Mouse (Mus musculus): ENCODE measurements around the gene Acvr2b. TPM values are rescaled to one million over a fixed set of nuclear protein-coding genes. Genes with fewer than 3 reads are reported as not detected.

Acvr2b gene
- polyA plus RNA-seq, 1 experiment from 2014 or later, result 48.6 TPM

DNA sequence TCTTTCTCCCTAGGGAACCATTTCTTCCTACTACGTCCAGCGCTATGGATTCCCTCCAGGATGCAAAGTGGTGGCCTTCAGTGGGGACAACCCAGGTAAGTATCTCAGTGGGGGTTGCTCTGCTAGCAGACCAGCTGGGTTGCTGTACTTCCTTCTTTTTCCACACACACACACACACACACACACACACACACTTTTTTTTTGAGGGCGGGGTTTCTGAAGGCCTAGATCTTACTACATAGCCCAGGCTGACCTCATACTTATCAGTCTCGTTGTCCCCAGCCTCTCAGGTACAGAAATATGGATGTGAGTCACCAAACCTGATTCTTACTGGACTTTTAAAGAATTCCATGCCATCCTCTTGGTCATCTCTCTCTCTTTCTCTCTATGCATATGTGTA, 23.7 kb upstream of the Acvr2b start:
- 92% methylated on average over 4 of the region's 4 CpGs for WGBS
- Histone ChIP-seq H3K4me1 (replicated peaks) (no peaks in the 10 kb centered on the region), H3K9me3 (no peaks in the 10 kb centered on the region), H3K4me2 (no peak overlapping the region), H3K27ac (no peak overlapping the region), H3K36me3 (no peaks in the 10 kb centered on the region), H3K9ac (no peak overlapping the region), H3K4me3 (no peak overlapping the region), H3K27me3 (no peaks in the 10 kb centered on the region)
- ATAC-seq (ENCODE audit: low FRiP score), result no peak

DNA sequence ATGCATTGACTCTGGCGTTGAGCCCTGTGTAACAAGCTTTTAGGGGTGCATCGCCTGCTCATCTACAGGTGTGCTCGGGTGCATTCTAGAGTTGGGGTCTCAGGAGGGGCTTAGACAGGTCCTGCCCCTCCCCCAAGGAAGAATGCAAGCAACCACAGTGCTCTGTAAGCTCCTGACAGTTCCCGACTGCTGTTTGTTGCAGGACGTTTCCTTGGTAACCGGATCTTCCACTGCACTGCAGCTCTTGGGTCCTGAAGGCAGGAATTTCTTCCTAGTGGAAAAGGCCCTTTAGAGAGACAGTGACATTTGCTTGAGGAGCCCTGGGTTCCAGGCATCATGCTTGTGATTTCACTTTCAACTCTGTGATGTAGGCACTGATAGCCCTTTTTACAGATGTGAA, 19.3 kb upstream of the Acvr2b start:
- 64% methylated on average over 6 of the region's 6 CpGs for WGBS

DNA sequence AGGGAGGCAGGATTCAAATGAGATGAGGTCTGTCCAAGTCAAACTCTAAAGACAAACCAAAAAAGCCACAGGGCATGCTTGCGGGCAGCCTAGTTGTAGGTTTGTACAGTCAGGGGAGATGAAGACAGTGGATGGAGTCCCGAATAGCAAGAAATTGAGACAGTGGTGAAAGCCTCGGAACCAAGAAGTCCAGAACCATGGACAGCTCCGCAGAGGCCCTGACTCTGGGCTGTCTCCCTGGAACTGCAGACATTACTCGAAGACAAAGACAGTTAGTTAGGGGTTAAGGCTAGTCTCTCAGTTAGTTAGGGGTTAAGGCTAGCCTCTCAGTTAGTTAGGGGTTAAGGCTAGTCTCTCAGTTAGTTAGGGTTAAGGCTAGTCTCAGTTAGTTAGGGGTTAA, 13.0 kb upstream of the Acvr2b start:
- no peak for ATAC-seq (ENCODE audit: low FRiP score)
- Histone ChIP-seq H3K27ac (no peak overlapping the region), H3K4me3 (no peak overlapping the region), H3K27me3 (no peaks in the 10 kb centered on the region), H3K4me1 (replicated peaks) (no peaks in the 10 kb centered on the region), H3K4me2 (no peak overlapping the region), H3K9ac (no peak overlapping the region), H3K9me3 (no peaks in the 10 kb centered on the region), H3K36me3 (no peaks in the 10 kb centered on the region)
- WGBS, result 63% methylated on average over 5 of the region's 5 CpGs

More for the DNA sequence above, 19.3 kb upstream of the Acvr2b start:
- Histone ChIP-seq H3K9me3 (no peaks in the 10 kb centered on the region), H3K27me3 (no peaks in the 10 kb centered on the region), H3K27ac (no peak overlapping the region), H3K4me3 (no peak overlapping the region), H3K4me1 (replicated peaks) (no peaks in the 10 kb centered on the region), H3K36me3 (no peaks in the 10 kb centered on the region), H3K4me2 (no peak overlapping the region), H3K9ac (no peak overlapping the region)
- ATAC-seq (ENCODE audit: low FRiP score), result no peak

DNA sequence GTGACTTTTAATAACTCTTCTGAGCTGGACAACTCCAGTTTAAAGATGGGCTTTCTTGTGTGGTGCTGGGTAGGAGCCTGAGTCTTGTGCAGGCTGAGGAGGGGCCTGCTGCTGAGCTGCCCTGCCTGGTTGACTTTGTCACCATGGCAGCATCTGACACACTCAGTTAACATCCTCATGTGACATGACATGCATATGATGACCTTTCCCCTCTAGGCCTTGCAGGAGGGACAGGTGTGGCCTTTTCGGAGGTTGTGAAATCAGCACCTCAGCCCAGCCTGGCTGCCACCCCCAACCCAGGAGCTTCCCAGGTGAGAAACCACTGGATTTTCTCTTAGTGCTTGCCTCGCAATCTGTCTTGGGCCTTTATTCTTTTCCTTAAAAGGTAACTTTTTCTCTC, 11.7 kb upstream of the Acvr2b start:
- no peaks in the 10 kb centered on the region for H3K36me3 ChIP-seq
- no peak overlapping the region for H3K9ac ChIP-seq
- ATAC-seq (ENCODE audit: low FRiP score), result no peak
- H3K4me3 ChIP-seq, result no peak overlapping the region
- no peaks in the 10 kb centered on the region for H3K4me1 ChIP-seq (replicated peaks)
- H3K27me3 ChIP-seq, result no peaks in the 10 kb centered on the region
- 89% methylated on average over 2 of the region's 2 CpGs for WGBS
- no peak overlapping the region for H3K27ac ChIP-seq
- H3K9me3 ChIP-seq, result no peaks in the 10 kb centered on the region
- H3K4me2 ChIP-seq, result no peak overlapping the region

DNA sequence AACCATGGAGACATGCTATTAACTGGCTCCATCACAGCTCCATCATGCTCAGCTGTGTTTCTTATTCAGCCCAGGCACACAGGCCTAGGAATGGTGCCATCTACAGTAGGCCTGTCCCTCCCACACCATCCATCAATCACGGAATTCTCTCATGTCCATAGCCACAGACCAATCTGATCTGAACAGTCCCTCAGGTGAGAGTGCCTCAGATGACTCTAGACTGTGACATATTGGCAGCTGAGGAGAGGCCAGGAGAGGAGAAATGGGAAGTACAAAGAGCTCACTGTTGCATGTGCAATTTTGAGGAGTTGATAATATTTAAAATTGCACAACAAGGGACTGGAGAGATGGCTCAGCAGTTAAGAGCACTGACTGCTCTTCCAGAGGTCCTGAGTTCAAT, 7.1 kb upstream of the Acvr2b start:
- WGBS, result 100% methylated on average over 1 of the region's 1 CpGs
- Histone ChIP-seq H3K36me3 (no peaks in the 10 kb centered on the region), H3K4me3 (no peak overlapping the region), H3K4me1 (replicated peaks) (no peaks in the 10 kb centered on the region), H3K27ac (no peak overlapping the region), H3K9me3 (no peaks in the 10 kb centered on the region), H3K9ac (no peak overlapping the region), H3K27me3 (no peaks in the 10 kb centered on the region), H3K4me2 (no peak overlapping the region)
- ATAC-seq (ENCODE audit: low FRiP score), result no peak

DNA sequence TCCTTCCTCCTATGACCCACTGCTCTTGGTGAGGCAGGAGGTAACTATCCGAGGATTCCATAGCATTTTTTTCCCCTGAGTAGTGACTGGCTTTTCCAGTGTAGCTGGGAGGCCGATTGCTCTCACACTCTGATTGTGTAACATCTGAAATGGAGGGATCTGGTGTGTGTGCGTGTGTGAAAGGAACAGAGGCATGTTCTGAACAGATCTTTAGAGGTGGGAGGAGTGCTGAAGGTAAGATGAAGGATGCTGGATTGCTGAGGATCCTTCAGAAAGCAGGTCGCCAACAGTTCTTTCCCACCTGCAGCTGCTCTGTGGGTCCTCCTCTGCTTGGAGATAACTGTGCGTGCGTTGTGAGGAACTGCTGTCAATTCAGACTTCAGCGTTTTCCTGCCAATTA, 567 bp upstream of the Acvr2b start:
- Histone ChIP-seq H3K36me3 (no peaks in the 10 kb centered on the region), H3K9me3 (no peaks in the 10 kb centered on the region), H3K4me3 (peak overlapping the region; percentile 96), H3K27ac (peak overlapping the region; percentile 99), H3K4me2 (peak overlapping the region; percentile 89), H3K27me3 (no peaks in the 10 kb centered on the region), H3K4me1 (replicated peaks) (peaks cover 39% of the 10 kb centered on the region), H3K9ac (peak overlapping the region; percentile 100)
- ATAC-seq (ENCODE audit: low FRiP score), result no peak; the same call in none of the 2 replicates
- WGBS, result 7% methylated on average over 7 of the region's 7 CpGs

DNA sequence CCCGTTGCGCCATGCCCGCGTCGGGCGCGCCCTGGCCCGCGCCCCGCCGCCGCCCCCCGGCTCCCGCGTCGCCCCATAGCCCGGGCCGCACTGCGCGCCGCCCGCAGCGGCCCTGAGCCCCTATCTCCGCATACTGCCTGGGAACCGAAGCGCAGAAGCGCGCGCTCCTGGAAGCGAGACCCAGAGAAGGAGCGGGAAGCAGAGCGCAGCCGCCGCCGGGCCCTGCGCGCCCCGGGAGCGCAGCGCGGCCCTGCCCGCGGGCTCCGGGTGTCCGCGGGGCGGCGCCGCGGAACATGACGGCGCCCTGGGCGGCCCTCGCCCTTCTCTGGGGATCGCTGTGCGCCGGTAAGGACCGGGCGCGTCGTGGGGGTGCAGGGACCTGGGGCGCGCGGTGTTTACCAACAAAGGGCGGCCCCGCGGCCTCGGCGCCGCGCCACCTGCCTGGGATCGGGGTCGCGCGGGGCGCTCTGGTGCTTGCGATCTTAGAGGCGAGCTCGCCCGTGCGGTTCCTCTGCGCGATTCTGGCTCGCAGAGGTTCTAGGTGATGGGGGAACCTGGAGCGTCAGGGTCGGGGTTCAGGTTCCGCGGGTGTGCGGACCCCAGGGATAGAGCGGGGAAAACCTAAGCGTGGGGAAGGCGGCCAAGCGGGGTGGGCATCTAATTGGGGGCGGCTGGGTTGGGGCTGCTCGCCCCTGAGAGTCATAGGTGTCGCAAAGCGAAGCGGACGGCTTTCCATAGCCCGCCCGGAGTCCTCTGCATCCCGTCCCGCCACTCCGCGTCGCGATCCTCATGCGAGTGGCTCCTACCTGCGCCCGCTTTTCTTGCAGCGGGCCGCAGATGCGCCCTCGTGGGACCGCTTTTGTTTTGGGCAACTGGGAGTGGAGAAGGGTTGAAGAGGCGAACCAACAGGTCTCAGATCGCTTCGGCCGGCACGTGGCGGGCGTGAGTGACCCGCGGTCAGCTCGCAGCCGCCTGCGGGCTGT, 626 bp downstream of the Acvr2b start:
- ATAC-seq (ENCODE audit: low FRiP score), result peak; percentile 75
- Histone ChIP-seq H3K27me3 (no peaks in the 10 kb centered on the region), H3K36me3 (no peaks in the 10 kb centered on the region), H3K27ac (peak overlapping the region; percentile 99), H3K9me3 (no peaks in the 10 kb centered on the region), H3K9ac (peak overlapping the region; percentile 100), H3K4me2 (peak overlapping the region; percentile 89), H3K4me1 (replicated peaks) (peaks cover 49% of the 10 kb centered on the region), H3K4me3 (peak overlapping the region; percentile 96)
- WGBS, result under 1% methylated on average over 106 of the region's 127 CpGs

DNA sequence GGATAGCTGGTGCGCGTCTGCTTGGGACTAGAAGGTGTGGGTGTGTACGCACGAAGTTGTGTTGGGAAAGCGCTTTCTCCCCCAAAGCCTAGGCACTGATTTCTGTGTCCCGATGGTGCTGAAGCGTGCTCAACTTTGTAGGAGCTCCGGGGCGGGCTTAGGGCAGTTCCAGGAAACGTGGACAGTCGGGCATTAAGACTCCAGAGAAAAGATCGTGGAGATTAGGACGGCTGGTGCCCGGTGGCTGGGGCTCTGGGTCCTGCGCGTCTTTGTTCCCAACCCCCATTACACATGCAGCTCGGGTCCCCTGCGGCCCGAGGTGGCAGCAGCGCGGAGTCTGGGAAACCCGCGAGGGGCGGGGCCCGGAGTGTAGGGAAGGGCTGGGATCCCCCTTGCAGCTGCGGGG, 1.3 kb downstream of the Acvr2b start:
- WGBS, result under 1% methylated on average over 26 of the region's 26 CpGs
- H3K27me3 ChIP-seq, result no peaks in the 10 kb centered on the region
- H3K4me1 ChIP-seq (replicated peaks), result peaks cover 56% of the 10 kb centered on the region

DNA sequence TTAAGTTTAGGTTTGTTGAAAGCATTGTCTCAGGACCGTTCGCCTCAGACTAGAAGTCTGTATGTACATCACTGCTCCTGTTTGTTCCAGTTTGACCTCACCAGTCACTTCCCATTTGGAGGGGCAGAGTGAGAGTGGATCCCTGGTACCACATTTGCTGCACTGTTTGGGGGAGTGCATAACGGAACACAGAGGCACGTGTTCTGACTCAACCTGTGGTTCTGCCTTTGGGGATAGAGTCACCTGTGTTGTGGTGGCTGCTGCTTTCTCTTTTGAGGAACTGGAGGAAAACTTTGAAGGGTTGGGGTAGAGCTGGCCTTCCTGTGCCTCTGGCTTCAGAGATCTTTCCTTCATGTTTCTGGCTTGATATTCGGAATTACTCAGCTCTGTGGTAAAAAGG, 2.2 kb downstream of the Acvr2b start:
- peak overlapping the region; percentile 100 for H3K9ac ChIP-seq

More for the DNA sequence above, 1.3 kb downstream of the Acvr2b start:
- Histone ChIP-seq H3K9ac (peak overlapping the region; percentile 100), H3K27ac (peak overlapping the region; percentile 99), H3K4me3 (peak overlapping the region; percentile 96), H3K36me3 (no peaks in the 10 kb centered on the region; the same call in 1 of the 2 replicates), H3K4me2 (peak overlapping the region; percentile 89), H3K9me3 (no peaks in the 10 kb centered on the region)
- peak; percentile 29; the same call in 1 of the 2 replicates for ATAC-seq (ENCODE audit: low FRiP score)

DNA sequence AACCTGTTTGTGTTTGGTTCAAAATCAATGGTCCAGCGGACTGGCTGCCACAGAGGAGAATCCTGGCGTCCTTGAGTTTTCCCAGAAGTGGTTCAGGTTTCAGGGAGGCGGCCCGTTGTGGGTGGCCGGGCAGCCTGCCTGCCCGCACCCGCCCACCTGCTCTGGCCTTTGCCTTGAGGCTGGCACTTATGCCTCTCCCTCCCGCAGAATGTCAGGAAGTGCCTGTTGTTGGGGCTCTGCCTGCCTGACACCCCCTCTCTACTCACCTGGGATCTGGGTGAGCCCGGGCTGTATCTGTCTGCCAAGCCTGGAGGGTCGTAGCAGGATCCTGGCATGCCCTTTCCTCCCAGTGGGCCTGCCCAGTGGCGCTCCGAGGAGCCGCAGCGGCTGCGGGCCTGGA, 6.0 kb downstream of the Acvr2b start:
- Histone ChIP-seq H3K27ac (no peak overlapping the region), H3K9ac (peak overlapping the region; percentile 43; the same call in 1 of the 2 replicates)

More for the DNA sequence above, 2.2 kb downstream of the Acvr2b start:
- Histone ChIP-seq H3K4me1 (replicated peaks) (peaks cover 65% of the 10 kb centered on the region), H3K4me2 (peak overlapping the region; percentile 89), H3K9me3 (no peaks in the 10 kb centered on the region), H3K4me3 (peak overlapping the region; percentile 96), H3K27me3 (no peaks in the 10 kb centered on the region), H3K27ac (no peak overlapping the region), H3K36me3 (no peaks in the 10 kb centered on the region; the same call in 1 of the 2 replicates)
- no peak for ATAC-seq (ENCODE audit: low FRiP score)
- WGBS, result 62% methylated on average over 5 of the region's 5 CpGs

DNA sequence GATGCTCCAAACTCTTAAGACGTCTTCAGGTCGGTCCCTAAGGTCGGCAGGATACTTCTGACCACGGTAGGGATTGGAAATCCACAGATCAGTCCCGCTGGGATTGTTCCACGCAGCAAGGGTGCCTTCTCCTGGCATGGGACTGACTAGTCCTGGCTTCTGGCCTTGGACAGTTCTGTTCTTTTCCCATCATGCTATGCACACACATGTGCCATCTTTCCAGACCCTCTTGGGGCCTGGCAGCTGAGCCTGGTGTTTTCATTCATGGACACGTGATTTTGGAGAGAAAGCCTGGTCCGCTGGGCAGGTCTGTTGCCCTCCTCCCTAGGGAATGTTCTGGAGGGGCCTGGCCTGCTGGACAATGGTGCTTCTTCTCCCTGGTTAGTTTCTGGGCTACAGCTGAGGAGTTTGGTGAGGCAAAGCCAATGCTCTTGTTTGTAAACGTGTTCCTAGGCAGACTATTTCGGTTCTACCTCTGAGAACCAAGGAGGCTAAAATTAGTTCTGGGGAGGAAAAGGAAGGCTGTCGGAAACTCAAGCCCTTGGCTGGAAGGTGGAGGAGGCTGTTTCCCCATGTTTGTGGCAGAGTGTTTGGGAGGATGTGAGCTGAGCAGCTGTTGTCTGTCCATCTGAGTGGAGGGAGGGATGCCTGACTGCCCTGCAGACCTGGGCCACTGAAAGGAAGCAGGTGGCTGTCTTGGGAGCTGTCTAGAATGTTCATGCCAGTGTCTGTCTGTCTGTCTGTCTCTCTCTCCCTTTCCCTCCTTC, 7.2 kb downstream of the Acvr2b start:
- no peak overlapping the region for H3K9ac ChIP-seq
- H3K4me2 ChIP-seq, result no peak overlapping the region
- peaks cover 49% of the 10 kb centered on the region for H3K4me1 ChIP-seq (replicated peaks)
- peak overlapping the region; percentile 52; the same call in 1 of the 2 replicates for H3K27ac ChIP-seq
- H3K9me3 ChIP-seq, result no peaks in the 10 kb centered on the region
- H3K36me3 ChIP-seq, result peaks cover 11% of the 10 kb centered on the region
- whole genome bisulfite sequencing, result 78% methylated on average over 11 of the region's 11 CpGs
- H3K4me3 ChIP-seq, result no peak overlapping the region
- ATAC-seq (ENCODE audit: low FRiP score), result no peak
- H3K27me3 ChIP-seq, result no peaks in the 10 kb centered on the region

More for the DNA sequence above, 6.0 kb downstream of the Acvr2b start:
- peaks cover 56% of the 10 kb centered on the region for H3K4me1 ChIP-seq (replicated peaks)
- no peaks in the 10 kb centered on the region for H3K9me3 ChIP-seq
- H3K27me3 ChIP-seq, result no peaks in the 10 kb centered on the region
- no peak overlapping the region for H3K4me3 ChIP-seq
- H3K4me2 ChIP-seq, result no peak overlapping the region
- WGBS, result 81% methylated on average over 15 of the region's 15 CpGs
- H3K36me3 ChIP-seq, result peaks cover 7% of the 10 kb centered on the region
- ATAC-seq (ENCODE audit: low FRiP score), result no peak

DNA sequence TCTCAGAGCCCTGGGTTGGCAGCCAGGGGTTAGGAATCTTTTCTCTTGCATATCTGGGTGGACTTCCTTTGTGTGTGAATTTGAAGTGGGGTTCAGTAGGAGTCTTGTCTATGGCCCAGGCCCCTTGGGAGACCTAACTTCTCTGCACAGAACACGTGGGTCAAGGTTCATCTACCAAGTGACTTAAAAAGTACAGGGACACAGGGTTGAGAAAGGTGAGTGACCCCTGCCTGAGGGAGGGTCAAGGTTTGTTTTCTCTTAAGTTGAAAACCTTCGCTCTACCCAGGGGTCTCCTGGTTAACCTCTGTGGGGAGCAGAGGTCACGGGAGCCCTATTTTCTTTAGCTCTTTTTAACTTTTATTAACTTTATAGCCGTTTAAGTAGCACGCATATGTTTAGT, 7.9 kb downstream of the Acvr2b start:
- 84% methylated on average over 5 of the region's 5 CpGs for WGBS
- Histone ChIP-seq H3K4me2 (no peak overlapping the region), H3K9ac (no peak overlapping the region), H3K27ac (no peak overlapping the region), H3K4me3 (no peak overlapping the region), H3K9me3 (no peaks in the 10 kb centered on the region), H3K4me1 (replicated peaks) (peaks cover 41% of the 10 kb centered on the region), H3K36me3 (peaks cover 11% of the 10 kb centered on the region), H3K27me3 (no peaks in the 10 kb centered on the region)
- no peak for ATAC-seq (ENCODE audit: low FRiP score)

All from hindbrain, embryonic 13.5 days (tissue).